Mouse (Mus musculus) hindbrain, embryonic 10.5 days (tissue): ENCODE measurements around the gene Axin2. TPM values are rescaled to one million over a fixed set of nuclear protein-coding genes. Genes with fewer than 3 reads are reported as not detected.

Experiments used
- DNase-seq: peaks from one replicate; pipeline ENCODE4 v3.0.0-alpha.2; 2017; ENCODE audit warnings: low spot score
- H3K27ac ChIP-seq: fragments of 300-500 bp; sonication (generic); 2 replicates; pipeline ENCODE4 v1.5.1; 2016; ENCODE audit warnings: mild to moderate bottlenecking, moderate library complexity
- H3K27me3 ChIP-seq: fragments of 300-500 bp; sonication (generic); 2 replicates; pipeline ENCODE4 v1.6.1; 2016; ENCODE audit warnings: mild to moderate bottlenecking; ENCODE audit not compliant: poor library complexity, insufficient read depth, severe bottlenecking
- H3K36me3 ChIP-seq: fragments of 300-500 bp; sonication (generic); 2 replicates; pipeline ENCODE4 v1.6.1; 2016; ENCODE audit warnings: mild to moderate bottlenecking, moderate library complexity
- H3K4me1 ChIP-seq: fragments of 300-500 bp; sonication (generic); replicated peaks from 2 replicates; pipeline ENCODE4 v1.6.1; 2016; ENCODE audit warnings: mild to moderate bottlenecking
- H3K4me3 ChIP-seq: fragments of 300-500 bp; sonication (generic); 2 replicates; pipeline ENCODE4 v1.5.1; 2016; ENCODE audit warnings: mild to moderate bottlenecking, moderate library complexity
- H3K9me3 ChIP-seq: fragments of 300-500 bp; sonication (generic); 2 replicates; pipeline ENCODE4 v1.6.1; 2016; ENCODE audit warnings: mild to moderate bottlenecking, moderate library complexity
- WGBS: fragments of 180-500 bp; shearing (Covaris S2); methylation state at CpG from one replicate; pipeline ENCODE4 v1.1.7; 2016; 5-methylcytosine and 5-hydroxymethylcytosine counted together
- polyA plus RNA-seq: library from polyadenylated mRNA; unstranded; fragments of >200 nt; fragmentation: Nextera tagmentation; extraction: Ambion mirVana; gene quantifications from 2 replicates; pipeline ENCODE4 v1.2.1, GENCODE M21; 2016

The Axin2 gene
- polyA plus RNA-seq, 1 experiment from 2014 or later, result 18.0 TPM

- H3K4me3 ChIP-seq, result peak overlapping the region; percentile 48
- WGBS, result 4% methylated on average over 21 of the region's 21 CpGs
- peak; percentile 32 for DNase-seq
- H3K9me3 ChIP-seq, result no peaks in the 10 kb centered on the region
- peak overlapping the region; percentile 89 for H3K27ac ChIP-seq
- peaks cover 31% of the 10 kb centered on the region for H3K27me3 ChIP-seq
- H3K4me1 ChIP-seq, result peaks cover 55% of the 10 kb centered on the region
- no peaks in the 10 kb centered on the region for H3K36me3 ChIP-seq
These were observed 28.2 kb upstream of the Axin2 start for GRCm38 (mm10) chr11:108891871-108892380.

GRCm38 (mm10) chr11:108892406-108892805, 27.7 kb upstream of the Axin2 start:
- H3K27ac ChIP-seq, result 0 out of 2 replicates have a peak overlapping the region, but pooled peaks have one; percentile 24
- peaks cover 36% of the 10 kb centered on the region for H3K27me3 ChIP-seq
- peak; percentile 14 for DNase-seq
- peak overlapping the region; percentile 20 for H3K4me3 ChIP-seq
- no peaks in the 10 kb centered on the region for H3K9me3 ChIP-seq
- no peaks in the 10 kb centered on the region for H3K36me3 ChIP-seq
- peaks cover 59% of the 10 kb centered on the region for H3K4me1 ChIP-seq
- WGBS, result 5% methylated on average over 7 of the region's 7 CpGs

- no peak for DNase-seq
- 49% methylated on average over 12 of the region's 12 CpGs for WGBS
- Histone ChIP-seq H3K9me3 (no peaks in the 10 kb centered on the region), H3K4me3 (no peak overlapping the region), H3K27me3 (peaks cover 45% of the 10 kb centered on the region), H3K36me3 (no peaks in the 10 kb centered on the region), H3K4me1 (peaks cover 66% of the 10 kb centered on the region), H3K27ac (peak overlapping the region; percentile 84; the same call in 1 of the 2 replicates)
These were observed 26.8 kb upstream of the Axin2 start for GRCm38 (mm10) chr11:108893232-108893790.

GRCm38 (mm10) chr11:108893855-108894510, 26.2 kb upstream of the Axin2 start:
- H3K27me3 ChIP-seq, result peaks cover 49% of the 10 kb centered on the region
- no peak overlapping the region for H3K4me3 ChIP-seq
- 34% methylated on average over 10 of the region's 10 CpGs for WGBS
- DNase-seq, result peak; percentile 31
- peak overlapping the region; percentile 84 for H3K27ac ChIP-seq
- H3K36me3 ChIP-seq, result no peaks in the 10 kb centered on the region
- no peaks in the 10 kb centered on the region for H3K9me3 ChIP-seq
- H3K4me1 ChIP-seq, result peaks cover 66% of the 10 kb centered on the region

GRCm38 (mm10) chr11:108897034-108897433, 23.1 kb upstream of the Axin2 start:
- H3K4me3 ChIP-seq, result no peak overlapping the region
- H3K9me3 ChIP-seq, result no peaks in the 10 kb centered on the region
- peaks cover 54% of the 10 kb centered on the region for H3K4me1 ChIP-seq
- H3K36me3 ChIP-seq, result no peaks in the 10 kb centered on the region
- H3K27me3 ChIP-seq, result peaks cover 51% of the 10 kb centered on the region
- WGBS, result 90% methylated on average over 4 of the region's 4 CpGs
- no peak for DNase-seq
- 0 out of 2 replicates have a peak overlapping the region, but pooled peaks have one; percentile 8 for H3K27ac ChIP-seq

- Histone ChIP-seq H3K36me3 (no peaks in the 10 kb centered on the region), H3K4me1 (peaks cover 49% of the 10 kb centered on the region), H3K27ac (no peak overlapping the region), H3K9me3 (no peaks in the 10 kb centered on the region), H3K27me3 (peaks cover 47% of the 10 kb centered on the region), H3K4me3 (no peak overlapping the region)
- WGBS, result 77% methylated on average over 9 of the region's 9 CpGs
- no peak for DNase-seq
These were observed 22.1 kb upstream of the Axin2 start for GRCm38 (mm10) chr11:108898063-108898462.

GRCm38 (mm10) chr11:108898483-108898882, 21.7 kb upstream of the Axin2 start:
- Histone ChIP-seq H3K4me1 (peaks cover 45% of the 10 kb centered on the region), H3K27me3 (peaks cover 42% of the 10 kb centered on the region), H3K27ac (no peak overlapping the region), H3K36me3 (no peaks in the 10 kb centered on the region), H3K9me3 (no peaks in the 10 kb centered on the region), H3K4me3 (no peak overlapping the region)
- DNase-seq, result no peak
- 88% methylated on average over 6 of the region's 6 CpGs for WGBS

GRCm38 (mm10) chr11:108900718-108901488, 19.2 kb upstream of the Axin2 start:
- peaks cover 26% of the 10 kb centered on the region for H3K27me3 ChIP-seq
- no peaks in the 10 kb centered on the region for H3K9me3 ChIP-seq
- peaks cover 30% of the 10 kb centered on the region for H3K4me1 ChIP-seq
- H3K27ac ChIP-seq, result peak overlapping the region; percentile 26; the same call in 1 of the 2 replicates
- no peaks in the 10 kb centered on the region for H3K36me3 ChIP-seq
- no peak for DNase-seq
- 82% methylated on average over 9 of the region's 10 CpGs for WGBS
- H3K4me3 ChIP-seq, result no peak overlapping the region

- peaks cover 22% of the 10 kb centered on the region for H3K27me3 ChIP-seq
- H3K27ac ChIP-seq, result no peak overlapping the region
- peaks cover 31% of the 10 kb centered on the region for H3K4me1 ChIP-seq
- WGBS, result 71% methylated on average over 7 of the region's 7 CpGs
- H3K4me3 ChIP-seq, result no peak overlapping the region
- H3K36me3 ChIP-seq, result no peaks in the 10 kb centered on the region
- no peaks in the 10 kb centered on the region for H3K9me3 ChIP-seq
- no peak for DNase-seq
These were observed 18.5 kb upstream of the Axin2 start for GRCm38 (mm10) chr11:108901670-108902069.

GRCm38 (mm10) chr11:108902303-108902702, 17.8 kb upstream of the Axin2 start:
- Histone ChIP-seq H3K4me3 (no peak overlapping the region), H3K27ac (no peak overlapping the region), H3K9me3 (no peaks in the 10 kb centered on the region), H3K36me3 (no peaks in the 10 kb centered on the region), H3K4me1 (peaks cover 30% of the 10 kb centered on the region), H3K27me3 (peaks cover 20% of the 10 kb centered on the region)
- WGBS, result 84% methylated on average over 4 of the region's 4 CpGs
- DNase-seq, result no peak

- Histone ChIP-seq H3K9me3 (peaks cover 1% of the 10 kb centered on the region; the same call in 1 of the 2 replicates), H3K4me1 (peaks cover 37% of the 10 kb centered on the region), H3K36me3 (no peaks in the 10 kb centered on the region), H3K27me3 (peaks cover 38% of the 10 kb centered on the region), H3K4me3 (no peak overlapping the region), H3K27ac (no peak overlapping the region)
- WGBS, result 78% methylated on average over 7 of the region's 7 CpGs
- no peak for DNase-seq
These were observed 13.4 kb upstream of the Axin2 start for GRCm38 (mm10) chr11:108906590-108907254.

GRCm38 (mm10) chr11:108909396-108910195, 10.6 kb upstream of the Axin2 start:
- peaks cover 33% of the 10 kb centered on the region for H3K4me1 ChIP-seq
- peaks cover 3% of the 10 kb centered on the region; the same call in 1 of the 2 replicates for H3K9me3 ChIP-seq
- H3K27me3 ChIP-seq, result peaks cover 42% of the 10 kb centered on the region
- peak overlapping the region; percentile 40 for H3K4me3 ChIP-seq
- DNase-seq, result peak; percentile 12
- H3K36me3 ChIP-seq, result no peaks in the 10 kb centered on the region
- WGBS, result 7% methylated on average over 24 of the region's 24 CpGs
- peak overlapping the region; percentile 35; the same call in 1 of the 2 replicates for H3K27ac ChIP-seq
